Mouse (Mus musculus) heart, embryonic 14.5 days (tissue): Measurements from ENCODE around the gene Rab37. TPM values are rescaled to one million over a fixed set of nuclear protein-coding genes. Genes with fewer than 3 reads are reported as not detected.

Experiments used
- ATAC-seq: fragments of 200-750 bp; cut with Nextera tagmentation; 2 replicates; pipeline ENCODE4 v1.8.0; 2017; ENCODE audit warnings: low read depth, moderate TSS enrichment; ENCODE audit not compliant: insufficient number of reproducible peaks, insufficient read depth, low FRiP score
- H3K27ac ChIP-seq, 2 experiments: fragments of 200-500 bp in 1 of 2; fragments of 300-500 bp in 1 of 2; sonication (generic) in 1 of 2; replicated peaks in 1 of 2; 2 replicates each; pipeline ENCODE4 v1.5.1; 2012 to 2014; ENCODE audit warnings: low read depth in 2 of 2, low read length in 2 of 2, control low read depth in 1 of 2, mild to moderate bottlenecking in 1 of 2, mixed read lengths in 1 of 2; ENCODE audit not compliant: control insufficient read depth in 1 of 2, insufficient read depth in 1 of 2
- H3K27me3 ChIP-seq: fragments of 300-500 bp; sonication (generic); 2 replicates; pipeline ENCODE4 v1.6.1; 2014; ENCODE audit warnings: mild to moderate bottlenecking, low read length, control low read depth; ENCODE audit not compliant: control insufficient read depth, insufficient read depth
- H3K36me3 ChIP-seq: fragments of 300-500 bp; sonication (generic); 2 replicates; pipeline ENCODE4 v1.6.1; 2014; ENCODE audit warnings: mild to moderate bottlenecking, control low read depth, low read length, mixed read lengths; ENCODE audit not compliant: control insufficient read depth, insufficient read depth
- H3K4me1 ChIP-seq, 2 experiments: fragments of 200-500 bp in 1 of 2; fragments of 300-500 bp in 1 of 2; sonication (generic) in 1 of 2; 2 replicates each; pipeline ENCODE4 v1.6.1; 2012 to 2014; ENCODE audit warnings: low read length in 2 of 2, control low read depth in 1 of 2, mixed read lengths in 1 of 2; ENCODE audit not compliant: control insufficient read depth in 2 of 2, insufficient read depth in 2 of 2
- H3K4me2 ChIP-seq: fragments of 300-500 bp; sonication (generic); 2 replicates; pipeline ENCODE4 v1.6.1; 2014; ENCODE audit warnings: mild to moderate bottlenecking, low read length
- H3K4me3 ChIP-seq, 2 experiments: fragments of 200-500 bp in 1 of 2; fragments of 300-500 bp in 1 of 2; sonication (generic) in 1 of 2; 2 replicates each; pipeline ENCODE4 v1.5.1; 2012 to 2014; ENCODE audit warnings: low read length in 2 of 2, mild to moderate bottlenecking in 2 of 2, control low read depth in 1 of 2, low read depth in 1 of 2, moderate library complexity in 1 of 2; ENCODE audit not compliant: control insufficient read depth in 1 of 2, insufficient read depth in 1 of 2
- H3K9ac ChIP-seq: fragments of 300-500 bp; sonication (generic); 2 replicates; pipeline ENCODE4 v1.6.1; 2014; ENCODE audit warnings: mild to moderate bottlenecking, low read length
- H3K9me3 ChIP-seq: fragments of 300-500 bp; sonication (generic); 2 replicates; pipeline ENCODE4 v1.6.1; 2016; ENCODE audit warnings: low read length, control low read depth; ENCODE audit not compliant: control insufficient read depth
- WGBS: fragments of 180-500 bp; shearing (Covaris S2); extraction: QIAGEN DNeasy Blood & Tissue Kit; methylation state at CpG from one replicate; pipeline ENCODE4 v1.1.7; 2014; 5-methylcytosine and 5-hydroxymethylcytosine counted together
- polyA plus RNA-seq: library from polyadenylated mRNA; unstranded; fragments of >200 nt; fragmentation: Nextera tagmentation; extraction: Ambion mirVana; gene quantifications from 2 replicates; pipeline ENCODE4 v1.2.1, GENCODE M21; 2014

The Rab37 gene
- polyA plus RNA-seq, 1 experiment from 2014 or later: 0.89 TPM

GRCm38 (mm10) chr11:115155053-115155634 lies 63.9 kb downstream of the Rab37 start:
- peaks cover 12 to 21% of the 10 kb centered on the region in 2 experiments for H3K4me1 ChIP-seq
- H3K27ac ChIP-seq: no peak overlapping the region
- 5% methylated on average over 5 of the region's 5 CpGs for WGBS
- H3K36me3 ChIP-seq: no peaks in the 10 kb centered on the region
- H3K4me3 ChIP-seq: no peak overlapping the region
- no peaks in the 10 kb centered on the region for H3K9me3 ChIP-seq
- no peak for ATAC-seq
- H3K27me3 ChIP-seq: peaks cover 37% of the 10 kb centered on the region
- H3K9ac ChIP-seq: no peak overlapping the region
- H3K4me2 ChIP-seq: no peak overlapping the region

GRCm38 (mm10) chr11:115157933-115158719 lies 66.9 kb downstream of the Rab37 start:
- Histone ChIP-seq H3K27ac (peak overlapping the region; percentile 38 to 53; a peak in 3 of 4 replicates), H3K9me3 (no peaks in the 10 kb centered on the region), H3K4me1 (peaks cover 23 to 28% of the 10 kb centered on the region in 2 experiments), H3K9ac (peak overlapping the region; percentile 22; the same call in 1 of the 2 replicates), H3K36me3 (no peaks in the 10 kb centered on the region), H3K4me2 (0 out of 2 replicates have a peak overlapping the region, but pooled peaks have one; percentile 9), H3K27me3 (peaks cover 30% of the 10 kb centered on the region), H3K4me3 (no peak overlapping the region)
- no peak; the same call in 1 of the 2 replicates for ATAC-seq
- WGBS: 15% methylated on average over 12 of the region's 12 CpGs

- H3K4me1 ChIP-seq: peaks cover 18 to 40% of the 10 kb centered on the region in 2 experiments
- ATAC-seq: no peak
- WGBS: 58% methylated on average over 11 of the region's 11 CpGs
- H3K9me3 ChIP-seq: no peaks in the 10 kb centered on the region
- no peak overlapping the region for H3K9ac ChIP-seq
- H3K4me3 ChIP-seq: no peak overlapping the region
- no peak overlapping the region for H3K4me2 ChIP-seq
- no peak overlapping the region for H3K27ac ChIP-seq
- peaks cover 20% of the 10 kb centered on the region for H3K27me3 ChIP-seq
- no peaks in the 10 kb centered on the region for H3K36me3 ChIP-seq
Measured at GRCm38 (mm10) chr11:115160016-115160797, 69.0 kb downstream of the Rab37 start.

GRCm38 (mm10) chr11:115160883-115161577 lies 69.8 kb downstream of the Rab37 start:
- H3K9ac ChIP-seq: no peak overlapping the region
- H3K9me3 ChIP-seq: no peaks in the 10 kb centered on the region
- H3K4me2 ChIP-seq: no peak overlapping the region
- WGBS: 27% methylated on average over 10 of the region's 10 CpGs
- H3K4me3 ChIP-seq: no peak overlapping the region
- peaks cover 21% of the 10 kb centered on the region; the same call in 1 of the 2 replicates for H3K27me3 ChIP-seq
- no peak overlapping the region for H3K27ac ChIP-seq
- H3K36me3 ChIP-seq: no peaks in the 10 kb centered on the region
- peaks cover 18 to 43% of the 10 kb centered on the region in 2 experiments for H3K4me1 ChIP-seq
- no peak for ATAC-seq

- H3K27ac ChIP-seq: no peak overlapping the region
- no peak overlapping the region for H3K9ac ChIP-seq
- 50% methylated on average over 9 of the region's 9 CpGs for WGBS
Measured at GRCm38 (mm10) chr11:115161578-115162204, 70.5 kb downstream of the Rab37 start.

GRCm38 (mm10) chr11:115162205-115162601 lies 71.0 kb downstream of the Rab37 start:
- no peak overlapping the region for H3K9ac ChIP-seq
- WGBS: 21% methylated on average over 9 of the region's 9 CpGs
- no peaks in the 10 kb centered on the region for H3K9me3 ChIP-seq
- no peaks in the 10 kb centered on the region for H3K36me3 ChIP-seq
- H3K4me2 ChIP-seq: peak overlapping the region; percentile 93
- ATAC-seq: no peak
- H3K4me3 ChIP-seq: no peak overlapping the region
- H3K4me1 ChIP-seq: peaks cover 18 to 43% of the 10 kb centered on the region in 2 experiments
- H3K27me3 ChIP-seq: peaks cover 12% of the 10 kb centered on the region; the same call in 1 of the 2 replicates
- no peak overlapping the region for H3K27ac ChIP-seq

More at GRCm38 (mm10) chr11:115161578-115162204, 70.5 kb downstream of the Rab37 start:
- no peak overlapping the region for H3K4me3 ChIP-seq
- 0 out of 2 replicates have a peak overlapping the region, but pooled peaks have one; percentile 93 for H3K4me2 ChIP-seq
- H3K27me3 ChIP-seq: peaks cover 15% of the 10 kb centered on the region; the same call in 1 of the 2 replicates
- no peaks in the 10 kb centered on the region for H3K9me3 ChIP-seq
- H3K4me1 ChIP-seq: peaks cover 18 to 43% of the 10 kb centered on the region in 2 experiments
- H3K36me3 ChIP-seq: no peaks in the 10 kb centered on the region
- no peak for ATAC-seq
